Mouse (Mus musculus) myocyte (in vitro differentiated cells): ENCODE results near the gene Pitpnm3. TPM values are rescaled to one million over a fixed set of nuclear protein-coding genes. Genes with fewer than 3 reads are reported as not detected.
A peak's percentile ranks its signal among the peaks of the same experiment; 100 is the strongest.

ENCODE experiments used
- H3K27me3 ChIP-seq: one replicate; pipeline ENCODE4 v1.6.1; 2011; ENCODE audit not compliant: control insufficient read depth, insufficient read depth, insufficient read length
- H3K36me3 ChIP-seq: one replicate; pipeline ENCODE4 v1.6.1; 2011; ENCODE audit not compliant: control insufficient read depth, insufficient read depth
- H3K4me2 ChIP-seq: one replicate; pipeline ENCODE4 v1.6.1; 2011; ENCODE audit warnings: low read depth, control low read depth
- H3K4me3 ChIP-seq: one replicate; pipeline ENCODE4 v1.5.1; 2011; ENCODE audit warnings: mild to moderate bottlenecking, control low read depth, moderate library complexity
- H3K79me2 ChIP-seq: one replicate; pipeline ENCODE4 v1.6.1; 2011; ENCODE audit not compliant: control insufficient read depth, insufficient read depth
- H3ac ChIP-seq: one replicate; pipeline ENCODE4 v1.6.1; 2011; ENCODE audit not compliant: control insufficient read depth, insufficient read length
- CEBPB ChIP-seq: IDR thresholded peaks from 2 replicates; pipeline ENCODE4 v1.6.1; 2011; ENCODE audit warnings: mild to moderate bottlenecking, moderate library complexity; ENCODE audit not compliant: poor library complexity, insufficient read depth, severe bottlenecking
- E2F4 ChIP-seq: IDR thresholded peaks from one replicate; pipeline ENCODE4 v1.6.1; 2011; ENCODE audit warnings: mild to moderate bottlenecking, control low read depth, moderate library complexity; ENCODE audit not compliant: insufficient read depth
- MAX ChIP-seq: IDR thresholded peaks from one replicate; pipeline ENCODE4 v1.6.1; 2011; ENCODE audit warnings: low read depth, mild to moderate bottlenecking, control low read depth
- MYOD1 ChIP-seq, 3 experiments: IDR thresholded peaks; one replicate each; pipeline ENCODE4 v1.6.1; 2011; ENCODE audit warnings: control low read depth in 2 of 3, low read depth in 2 of 3, mild to moderate bottlenecking in 2 of 3, moderate library complexity in 1 of 3; ENCODE audit not compliant: insufficient read length in 2 of 3, control insufficient read depth in 1 of 3
- MYOG ChIP-seq, 3 experiments: IDR thresholded peaks; one replicate each; pipeline ENCODE4 v1.6.1; 2011; ENCODE audit warnings: control low read depth in 2 of 3, low read depth in 2 of 3, mild to moderate bottlenecking in 2 of 3; ENCODE audit not compliant: insufficient read length in 2 of 3, control insufficient read depth in 1 of 3, insufficient read depth in 1 of 3
- POLR2A ChIP-seq: IDR thresholded peaks from one replicate; pipeline ENCODE4 v1.6.1; 2011; ENCODE audit warnings: low read depth, mild to moderate bottlenecking, control low read depth, moderate library complexity; ENCODE audit not compliant: insufficient read length
- POLR2AphosphoS2 ChIP-seq: IDR thresholded peaks from one replicate; pipeline ENCODE4 v1.6.1; 2011; ENCODE audit warnings: low read depth, control low read depth; ENCODE audit not compliant: insufficient read length
- REST ChIP-seq: IDR thresholded peaks from one replicate; pipeline ENCODE4 v1.6.1; 2011; ENCODE audit warnings: mild to moderate bottlenecking, control low read depth, moderate library complexity; ENCODE audit not compliant: insufficient read depth, insufficient read length
- SRF ChIP-seq: IDR thresholded peaks from one replicate; pipeline ENCODE4 v1.6.1; 2011; ENCODE audit warnings: low read depth; ENCODE audit not compliant: control insufficient read depth, insufficient read length
- TCF12 ChIP-seq: IDR thresholded peaks from one replicate; pipeline ENCODE4 v1.6.1; 2011; ENCODE audit warnings: mild to moderate bottlenecking, control low read depth; ENCODE audit not compliant: poor library complexity, insufficient read depth, severe bottlenecking
- TCF3 ChIP-seq: IDR thresholded peaks from one replicate; pipeline ENCODE4 v1.6.1; 2011; ENCODE audit warnings: low read depth, control low read depth; ENCODE audit not compliant: insufficient read length
- USF1 ChIP-seq: IDR thresholded peaks from one replicate; pipeline ENCODE4 v1.6.1; 2011; ENCODE audit warnings: low read depth, mild to moderate bottlenecking, control low read depth, moderate library complexity
- polyA plus RNA-seq: library from polyadenylated mRNA; unstranded; fragments of >200 nt; fragmentation: generic; extraction: Trizol; gene quantifications from one replicate; pipeline ENCODE4 v1.2.1, GENCODE M21; 2012; ENCODE audit warnings: missing spikeins

The Pitpnm3 gene
- polyA plus RNA-seq, 1 experiment: 0.04 TPM

- no peak for TF ChIP-seq SRF
- no peak for TF ChIP-seq MAX
- peak; percentile 54 for TF ChIP-seq POLR2AphosphoS2
- peak in 2 of 3 experiments; percentile 35 to 37 for TF ChIP-seq MYOG (IDR thresholded peaks at IDR 0.05; ENCODE audit: control insufficient read depth in 1 of 3, insufficient read depth in 1 of 3, insufficient read length in 2 of 3, low read depth in 2 of 3)
- TF ChIP-seq TCF12: no peak
- no peak for TF ChIP-seq TCF3
- peak in 1 of 3 experiments; percentile 61 for TF ChIP-seq MYOD1 (IDR thresholded peaks at IDR 0.05; ENCODE audit: control insufficient read depth in 1 of 3, insufficient read length in 2 of 3, low read depth in 2 of 3)
- no peak for TF ChIP-seq REST
- no peak for TF ChIP-seq CEBPB
- no peaks in the 10 kb centered on the region for H3K79me2 ChIP-seq
- H3K27me3 ChIP-seq: no peaks in the 10 kb centered on the region
- no peak overlapping the region for H3K4me3 ChIP-seq
- peak overlapping the region; percentile 19 for H3K4me2 ChIP-seq
- peaks cover 19% of the 10 kb centered on the region for H3K36me3 ChIP-seq
- no peak overlapping the region for H3ac ChIP-seq
These were observed 85.2 kb downstream of the Pitpnm3 start for GRCm38 (mm10) chr11:72050168-72050894.

- TF ChIP-seq POLR2A: peak; percentile 51
- TF ChIP-seq POLR2AphosphoS2: peak; percentile 90
- no peak for TF ChIP-seq CEBPB
- Histone ChIP-seq H3K27me3 (no peaks in the 10 kb centered on the region), H3K4me3 (no peak overlapping the region), H3K4me2 (no peak overlapping the region), H3K36me3 (peaks cover 19% of the 10 kb centered on the region), H3ac (no peak overlapping the region), H3K79me2 (peaks cover 6% of the 10 kb centered on the region)
These were observed 86.3 kb downstream of the Pitpnm3 start for GRCm38 (mm10) chr11:72049171-72049759.

- TF ChIP-seq REST: no peak
- TF ChIP-seq POLR2AphosphoS2: peak; percentile 53
- H3K27me3 ChIP-seq: no peaks in the 10 kb centered on the region
- no peak overlapping the region for H3ac ChIP-seq
- no peak overlapping the region for H3K4me3 ChIP-seq
- H3K36me3 ChIP-seq: peaks cover 19% of the 10 kb centered on the region
- H3K79me2 ChIP-seq: peaks cover 11% of the 10 kb centered on the region
- H3K4me2 ChIP-seq: no peak overlapping the region
These were observed 86.8 kb downstream of the Pitpnm3 start for GRCm38 (mm10) chr11:72048730-72049129.

GRCm38 (mm10) chr11:72044231-72044630 is 91.3 kb downstream of the Pitpnm3 start:
- TF ChIP-seq SRF: no peak
- no peak for TF ChIP-seq CEBPB
- TF ChIP-seq TCF3: no peak
- TF ChIP-seq POLR2AphosphoS2: no peak
- no peak for TF ChIP-seq POLR2A
- TF ChIP-seq E2F4: no peak
- TF ChIP-seq TCF12: no peak
- no peak for TF ChIP-seq MYOD1 (IDR thresholded peaks at IDR 0.05; ENCODE audit: control insufficient read depth in 1 of 3, insufficient read length in 2 of 3, low read depth in 2 of 3)
- no peak for TF ChIP-seq MYOG (IDR thresholded peaks at IDR 0.05; ENCODE audit: control insufficient read depth in 1 of 3, insufficient read depth in 1 of 3, insufficient read length in 2 of 3, low read depth in 2 of 3)
- no peak for TF ChIP-seq USF1
- TF ChIP-seq REST: no peak
- TF ChIP-seq MAX: no peak
- peak overlapping the region; percentile 89 for H3K4me2 ChIP-seq
- peak overlapping the region; percentile 91 for H3K4me3 ChIP-seq
- no peaks in the 10 kb centered on the region for H3K27me3 ChIP-seq
- peaks cover 26% of the 10 kb centered on the region for H3K79me2 ChIP-seq
- no peak overlapping the region for H3ac ChIP-seq
- H3K36me3 ChIP-seq: peaks cover 19% of the 10 kb centered on the region

GRCm38 (mm10) chr11:72042631-72043030 is 92.9 kb downstream of the Pitpnm3 start:
- no peaks in the 10 kb centered on the region for H3K27me3 ChIP-seq
- peak overlapping the region; percentile 89 for H3K4me2 ChIP-seq
- H3K36me3 ChIP-seq: peaks cover 18% of the 10 kb centered on the region
- peaks cover 26% of the 10 kb centered on the region for H3K79me2 ChIP-seq
- peak overlapping the region; percentile 34 for H3ac ChIP-seq
- TF ChIP-seq SRF (no peak), CEBPB (peak; percentile 22; the same call in 1 of the 2 replicates), MYOD1 (IDR thresholded peaks at IDR 0.05; ENCODE audit: control insufficient read depth in 1 of 3, insufficient read length in 2 of 3, low read depth in 2 of 3) (peak in 1 of 3 experiments; percentile 18), MYOG (IDR thresholded peaks at IDR 0.05; ENCODE audit: control insufficient read depth in 1 of 3, insufficient read depth in 1 of 3, insufficient read length in 2 of 3, low read depth in 2 of 3) (peak in 1 of 3 experiments; percentile 8)
- peak overlapping the region; percentile 91 for H3K4me3 ChIP-seq
